Mouse (Mus musculus) left cerebral cortex, postnatal 10 days (tissue): ENCODE measurements around the gene Usp19. TPM values are rescaled to one million over a fixed set of nuclear protein-coding genes. Genes with fewer than 3 reads are reported as not detected.

Experiments used
- DNase-seq, 2 experiments: peaks; one replicate each; pipeline ENCODE4 v3.0.0; 2021 to 2022; ENCODE audit warnings: low spot score in 2 of 2, mixed read lengths in 1 of 2; ENCODE audit errors: extremely low spot score in 1 of 2
- intact Hi-C: fragments of 180-260 bp; cut with DNase I; formaldehyde crosslinking; loops from one replicate; pipeline ENCODE4 v1.15.1; 2025
- total RNA-seq, 2 experiments: library from RNA; stranded (reverse); gene quantifications; 2 replicates each; pipeline ENCODE4 v1.2.3; 2021

Gene Usp19
- total RNA-seq, 2 experiments from 2014 or later = 104 to 114 TPM

DNA sequence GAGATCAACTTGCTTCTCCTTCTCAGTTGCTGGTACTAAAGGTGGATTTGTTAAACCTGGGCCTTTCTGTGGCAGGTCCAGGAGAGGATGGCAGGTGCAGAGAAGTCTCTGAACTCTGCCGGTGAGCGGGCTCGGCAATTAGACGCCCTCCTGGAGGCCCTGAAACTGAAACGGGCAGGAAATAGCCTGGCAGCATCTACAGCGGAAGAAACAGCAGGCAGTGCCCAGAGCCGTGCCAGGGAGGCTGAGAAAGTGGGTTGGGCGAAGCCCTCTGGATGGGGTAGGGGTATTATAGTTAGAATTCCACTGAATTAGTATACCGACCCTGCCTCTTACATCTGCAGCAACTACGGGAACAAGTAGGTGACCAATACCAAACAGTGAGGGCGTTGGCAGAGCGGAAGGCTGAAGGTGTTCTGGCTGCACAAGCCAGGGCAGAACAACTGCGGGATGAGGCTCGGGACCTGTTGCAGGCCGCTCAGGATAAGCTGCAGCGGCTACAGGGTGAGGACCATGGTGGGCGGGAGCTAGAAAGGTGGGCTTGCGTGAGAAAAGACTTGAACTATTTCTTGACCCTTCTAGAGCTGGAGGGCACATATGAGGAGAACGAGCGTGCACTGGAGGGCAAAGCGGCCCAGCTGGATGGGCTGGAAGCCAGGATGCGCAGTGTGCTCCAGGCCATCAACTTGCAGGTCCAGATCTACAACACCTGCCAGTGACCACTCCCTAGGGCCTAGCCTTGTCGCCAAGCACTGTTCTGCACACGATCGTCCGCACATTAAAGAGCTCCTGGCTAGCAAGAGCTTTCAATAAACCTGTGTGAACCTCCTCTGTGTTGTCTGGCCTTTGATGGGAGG lies 472 bp upstream of the Usp19 start:
- intact Hi-C loops = no loop called here
- peak in 1 of 2 experiments; percentile 32 for DNase-seq

DNA sequence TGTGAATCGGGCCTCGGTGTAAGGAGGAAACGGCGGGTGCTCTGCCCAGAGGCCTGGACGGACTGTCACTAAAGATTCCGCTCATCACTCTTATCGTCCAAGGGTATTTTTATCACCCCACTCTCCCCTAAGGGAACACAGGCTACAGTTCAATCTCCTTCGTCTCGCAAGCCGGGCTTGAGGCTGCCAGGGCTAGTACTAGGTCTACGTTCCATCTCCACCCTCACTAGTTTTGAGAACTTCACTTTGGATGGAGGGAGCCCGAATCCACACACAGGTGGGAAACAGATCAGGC lies 831 bp downstream of the Usp19 start:
- no peak for DNase-seq
- intact Hi-C loops = no loop called here

DNA sequence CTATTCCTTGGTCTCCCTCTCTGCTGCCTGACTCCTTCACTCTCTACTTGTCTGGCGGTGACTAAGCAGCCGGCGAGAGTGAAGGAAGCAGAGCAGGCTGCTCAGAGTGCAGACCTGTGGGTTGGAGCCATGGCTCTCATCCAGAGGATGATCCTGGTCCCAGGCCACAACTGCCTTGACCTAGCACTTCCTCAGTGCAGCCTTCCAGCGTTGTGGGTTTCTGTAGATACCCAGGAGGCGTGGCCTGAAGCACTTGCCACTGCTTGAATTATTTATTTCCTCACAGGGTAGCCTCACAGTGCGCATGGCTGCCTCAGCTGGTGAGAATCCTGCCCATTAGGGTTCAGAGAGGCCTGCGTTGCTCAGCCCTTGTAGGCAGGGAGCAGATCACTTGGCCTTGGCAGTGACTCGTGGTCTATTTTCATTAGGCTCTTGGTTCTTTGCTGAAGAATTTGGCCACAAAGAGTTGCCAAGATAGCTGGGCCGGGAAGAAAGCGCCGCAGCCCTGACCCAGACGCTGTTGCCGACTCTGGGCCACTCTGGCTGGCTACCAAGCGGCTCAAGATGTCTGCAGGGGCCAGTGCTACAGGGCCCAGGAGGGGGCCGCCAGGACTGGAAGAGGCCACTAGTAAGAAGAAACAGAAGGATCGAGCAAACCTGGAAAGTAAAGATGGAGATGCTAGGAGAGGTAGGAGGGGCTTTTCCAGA lies 1.8 kb downstream of the Usp19 start:
- intact Hi-C loops = no loop called here
- peak in 1 of 2 experiments; percentile 51 for DNase-seq

DNA sequence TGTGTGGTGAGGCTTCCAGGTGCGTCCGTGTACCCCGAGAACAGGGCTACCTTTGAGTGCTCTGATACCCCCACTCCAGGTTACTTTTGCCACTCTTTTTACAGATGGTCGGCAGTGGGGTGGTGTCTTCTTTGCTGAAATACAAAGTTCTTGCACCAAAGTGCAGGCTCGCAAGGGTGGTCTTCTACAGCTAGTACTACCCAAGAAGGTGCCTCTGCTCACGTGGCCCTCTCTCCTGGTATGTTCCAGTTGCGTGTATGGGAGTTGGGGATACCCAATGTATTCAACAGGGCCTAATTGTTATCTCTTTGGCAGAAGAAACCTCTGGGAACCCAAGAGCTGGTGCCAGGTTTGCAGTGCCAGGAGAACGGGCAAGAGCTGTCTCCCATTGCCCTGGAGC lies 2.8 kb downstream of the Usp19 start:
- intact Hi-C loops = no loop called here

DNA sequence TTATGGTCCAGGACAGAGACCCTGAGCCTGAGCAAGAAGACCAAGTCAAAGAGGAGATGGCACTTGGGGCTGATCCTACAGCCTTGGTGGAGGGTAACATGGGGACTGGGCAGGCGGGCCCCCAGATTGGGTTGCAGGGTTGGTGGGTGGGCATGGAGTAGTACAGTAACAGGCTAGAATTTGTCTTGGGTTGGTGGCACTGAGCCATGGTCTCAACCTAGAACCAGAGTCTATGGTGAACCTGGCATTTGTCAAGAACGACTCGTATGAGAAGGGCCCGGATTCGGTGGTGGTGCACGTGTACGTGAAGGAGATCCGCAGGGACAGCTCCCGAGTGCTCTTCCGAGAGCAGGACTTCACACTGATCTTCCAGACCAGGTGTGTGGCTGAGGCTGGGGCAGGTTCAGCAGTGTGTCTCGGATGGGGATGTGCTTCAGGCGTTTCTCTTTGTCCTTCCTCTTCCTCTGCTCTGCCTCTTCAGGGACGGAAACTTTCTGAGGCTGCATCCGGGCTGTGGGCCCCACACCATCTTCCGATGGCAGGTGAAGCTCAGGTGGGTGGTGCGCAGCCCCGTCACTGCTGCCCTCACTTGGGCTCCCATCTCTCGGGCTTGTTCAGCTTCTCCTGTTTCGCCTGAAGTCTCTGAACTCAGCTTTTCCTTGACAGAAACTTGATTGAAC lies 3.9 kb downstream of the Usp19 start:
- intact Hi-C loops = no loop called here
- DNase-seq = no peak

More for the DNA sequence above, 2.8 kb downstream of the Usp19 start:
- no peak for DNase-seq

DNA sequence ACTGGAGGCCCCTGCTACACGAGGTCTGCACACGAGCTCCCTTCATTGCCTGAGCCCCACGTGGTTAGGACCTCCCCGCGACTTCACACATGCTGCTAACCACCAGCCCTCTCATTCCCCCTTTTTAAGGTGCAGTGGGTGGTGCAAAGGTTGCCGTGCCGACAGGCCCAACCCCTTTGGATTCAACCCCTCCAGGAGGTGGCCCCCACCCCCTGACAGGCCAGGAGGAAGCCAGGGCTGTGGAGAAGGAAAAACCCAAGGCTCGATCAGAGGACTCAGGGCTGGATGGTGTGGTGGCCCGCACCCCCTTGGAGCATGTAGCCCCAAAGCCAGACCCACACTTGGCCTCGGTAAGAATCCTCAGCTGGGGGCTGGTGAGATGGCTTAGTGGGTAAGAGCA lies 4.5 kb downstream of the Usp19 start:
- intact Hi-C loops = no loop called here
- no peak for DNase-seq

DNA sequence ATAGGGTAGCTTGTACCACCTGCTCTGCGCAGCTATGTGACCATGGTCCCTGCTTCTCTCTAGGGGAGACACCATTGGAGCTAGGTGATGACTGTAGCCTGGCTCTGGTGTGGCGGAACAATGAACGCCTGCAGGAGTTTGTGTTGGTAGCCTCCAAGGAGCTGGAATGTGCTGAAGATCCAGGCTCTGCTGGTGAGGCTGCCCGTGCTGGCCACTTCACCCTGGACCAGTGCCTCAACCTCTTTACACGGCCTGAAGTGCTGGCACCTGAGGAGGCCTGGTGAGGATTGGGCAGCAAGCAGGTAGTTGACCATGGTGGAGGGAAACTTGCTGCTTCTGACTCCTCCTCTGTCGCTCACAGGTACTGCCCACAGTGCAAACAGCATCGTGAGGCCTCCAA lies 8.8 kb downstream of the Usp19 start:
- intact Hi-C loops = no loop called here

DNA sequence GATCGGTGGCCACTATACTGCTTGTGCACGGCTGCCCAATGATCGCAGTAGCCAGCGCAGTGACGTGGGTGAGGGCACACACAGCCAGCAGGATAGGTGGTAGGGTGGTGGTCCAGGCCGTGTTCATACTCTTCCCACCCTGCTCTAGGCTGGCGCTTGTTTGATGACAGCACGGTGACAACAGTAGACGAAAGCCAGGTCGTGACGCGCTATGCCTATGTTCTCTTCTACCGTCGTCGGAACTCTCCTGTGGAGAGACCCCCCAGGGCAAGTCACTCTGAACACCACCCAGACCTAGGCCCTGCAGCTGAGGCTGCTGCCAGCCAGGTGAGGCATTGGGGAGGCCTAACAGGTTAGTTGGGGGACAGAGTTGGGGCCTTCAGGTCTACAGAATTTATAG lies 9.5 kb downstream of the Usp19 start:
- intact Hi-C loops = no loop called here
- DNase-seq = peak in 1 of 2 experiments; percentile 20

More for the DNA sequence above, 8.8 kb downstream of the Usp19 start:
- DNase-seq = no peak

DNA sequence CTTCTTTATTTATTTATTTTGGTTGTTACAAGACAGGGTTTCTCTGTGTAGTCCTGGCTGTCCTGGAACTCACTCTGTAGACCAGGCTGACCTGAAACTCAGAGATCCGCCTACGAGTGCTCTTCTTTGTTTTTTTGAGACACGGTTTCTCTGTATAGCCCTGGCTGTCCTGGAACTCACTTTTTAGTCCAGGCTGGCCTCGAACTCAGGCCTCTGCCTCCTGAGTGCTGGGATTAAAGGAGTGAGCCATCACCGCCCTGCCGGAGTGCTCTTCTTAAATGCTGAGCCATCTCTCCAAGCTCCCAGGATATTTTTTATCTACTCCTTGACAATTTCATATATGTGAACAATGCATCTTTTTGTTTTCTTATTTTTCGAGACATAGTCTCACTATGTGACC lies 16.5 kb downstream of the Usp19 start:
- intact Hi-C loops = no loop called here
- DNase-seq = no peak

DNA sequence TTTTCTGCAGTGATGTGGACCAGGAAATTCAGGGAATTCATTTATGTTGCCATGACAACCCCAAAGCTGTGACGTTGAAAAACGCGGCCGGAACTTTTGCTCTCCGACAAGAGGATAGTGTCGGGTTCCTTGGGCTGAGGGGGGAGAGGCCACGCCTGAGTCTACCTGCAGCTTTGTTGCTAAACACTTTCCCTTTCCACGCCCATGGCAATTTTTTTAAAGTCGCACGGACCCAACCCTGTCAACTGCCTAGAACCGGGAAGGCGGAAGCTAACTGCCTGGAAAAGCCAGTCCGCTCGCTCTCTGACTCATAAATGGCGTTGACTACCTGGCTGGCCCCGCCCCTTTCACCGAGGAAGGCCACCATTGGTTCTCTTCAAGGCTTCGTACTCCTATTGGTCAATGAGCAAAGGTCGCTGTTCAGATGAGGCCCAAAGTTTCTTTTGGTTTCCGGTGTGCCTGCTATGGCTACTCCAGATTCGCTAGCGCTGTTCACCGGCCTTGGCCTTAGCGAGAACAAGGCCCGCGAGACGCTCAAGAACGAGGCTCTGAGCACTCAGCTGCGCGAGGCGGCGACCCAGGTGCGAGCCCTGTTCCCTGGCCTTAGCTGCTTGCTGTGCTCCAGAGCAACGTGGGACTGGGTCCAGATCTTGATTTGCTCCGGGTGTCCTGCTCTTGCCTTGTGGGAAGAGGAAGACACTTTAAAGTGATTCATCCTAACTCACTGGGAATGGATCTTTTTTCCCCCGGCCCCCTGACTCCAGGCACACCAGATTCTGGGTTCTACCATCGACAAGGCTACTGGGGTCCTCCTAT lies 17.4 kb downstream of the Usp19 start, which contains the start of gene Qars:
TSS of gene Qars (plus strand) at position 88 of the 816 bp plus-strand sequence.
- peak; percentile 94 to 96 for DNase-seq
- intact Hi-C loops = no loop called here

DNA sequence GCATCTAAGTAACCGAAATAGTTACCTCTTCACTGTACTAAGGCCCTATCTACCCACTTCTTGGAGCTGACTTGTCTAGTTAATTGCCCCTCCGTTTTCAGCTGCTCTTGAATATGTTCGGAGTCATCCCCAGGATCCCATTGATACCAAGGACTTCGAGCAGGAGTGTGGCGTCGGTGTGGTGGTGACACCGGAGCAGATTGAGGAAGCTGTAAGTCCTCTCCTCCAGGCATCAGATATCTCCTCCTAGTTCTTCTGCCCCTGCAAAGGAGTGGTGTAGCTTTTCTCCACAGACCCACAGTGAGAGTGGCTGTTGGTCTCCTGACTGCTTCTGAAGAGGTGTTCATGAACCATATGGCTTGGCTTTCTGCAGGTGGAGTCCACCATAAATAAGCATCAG lies 18.4 kb downstream of the Usp19 start:
- intact Hi-C loops = no loop called here
- DNase-seq = no peak

DNA sequence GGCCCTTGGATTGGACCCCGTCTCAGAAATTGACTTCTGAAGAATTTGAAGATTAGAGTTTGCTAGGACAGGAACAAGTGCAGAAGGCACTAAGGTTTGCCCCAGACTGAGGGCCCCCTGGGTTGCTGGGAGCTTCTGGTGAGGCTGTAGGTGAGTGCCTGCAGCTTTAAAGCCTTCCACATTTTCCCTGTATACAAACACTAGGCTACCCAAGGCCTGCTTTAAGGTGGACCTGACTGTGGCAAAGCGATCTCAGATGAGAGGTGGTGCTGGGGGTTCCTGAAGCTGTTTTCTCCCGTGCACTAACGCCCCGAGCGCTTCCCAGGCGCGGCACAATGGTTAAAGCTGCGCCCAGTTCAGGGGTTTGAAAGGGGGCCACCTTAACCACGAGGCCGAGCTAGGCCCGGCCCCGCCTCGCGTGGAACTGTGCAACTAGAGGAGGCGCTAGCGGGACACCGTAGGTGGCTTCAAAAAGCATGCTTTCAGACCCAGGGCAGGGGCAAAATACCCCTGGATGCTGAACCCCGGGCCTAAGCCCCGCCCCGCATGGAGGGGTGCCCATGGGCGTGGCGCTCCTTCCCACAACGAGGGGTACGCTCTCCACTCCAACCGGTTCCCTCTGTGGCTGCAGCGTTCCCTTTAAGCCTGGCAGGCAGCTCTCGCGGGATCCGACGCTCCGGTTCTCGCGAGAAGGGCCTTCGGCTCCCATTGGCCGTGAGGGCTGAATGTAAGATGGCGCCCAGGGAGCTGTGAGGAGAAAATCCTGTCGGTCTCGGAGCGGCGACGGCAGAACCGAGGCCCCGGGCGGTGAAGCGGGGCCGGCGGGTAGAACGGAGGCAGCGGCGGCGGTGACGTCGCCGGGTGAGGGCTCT lies 26.2 kb downstream of the Usp19 start, which contains the start of gene Qrich1:
TSS of gene Qrich1 (plus strand) at position 427 of the 872 bp plus-strand sequence.
- peak; percentile 94 to 96 for DNase-seq
- intact Hi-C loops = loop anchor here (5.0 kb wide), 1 partner anchor 41 kb away; no protein-coding TSS in a partner anchor

DNA sequence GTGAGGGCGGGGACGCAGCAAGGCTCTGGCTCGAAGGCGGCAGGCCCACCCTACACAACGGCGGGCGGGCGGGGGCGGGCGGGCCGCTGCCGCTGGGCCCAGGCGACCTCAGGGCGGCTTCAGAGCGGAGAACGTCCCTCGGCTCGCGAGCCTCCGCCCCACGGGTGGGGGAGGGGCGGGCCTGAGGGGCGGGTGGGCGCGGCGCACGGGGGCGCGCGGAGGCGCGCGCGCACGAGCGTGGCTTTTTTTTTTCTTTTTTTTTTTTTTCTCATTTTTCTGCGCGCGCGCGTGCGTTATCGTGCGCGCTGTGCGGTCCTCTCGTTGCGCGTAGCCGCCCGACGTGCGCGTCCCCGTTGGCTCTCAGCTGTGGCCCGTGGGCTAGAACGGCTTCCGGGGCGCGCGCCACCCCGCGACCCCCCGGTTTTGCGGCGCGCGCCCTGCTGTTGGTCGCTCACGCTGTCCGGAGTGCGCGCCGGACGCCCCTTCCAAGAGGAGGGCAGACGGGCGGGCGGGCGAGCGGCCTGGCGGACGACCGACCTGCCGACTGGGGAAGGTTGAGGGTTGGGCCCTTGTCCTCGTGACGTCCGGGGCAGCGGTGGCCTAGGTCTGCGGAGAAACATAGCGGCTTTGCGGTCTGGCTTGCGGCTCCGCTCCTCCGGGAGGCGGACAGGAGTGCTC lies 27.0 kb downstream of the Usp19 start:
- peak; percentile 80 to 94 for DNase-seq
- intact Hi-C loops = loop anchor here (5.0 kb wide), 1 partner anchor 40 kb away; no protein-coding TSS in a partner anchor

DNA sequence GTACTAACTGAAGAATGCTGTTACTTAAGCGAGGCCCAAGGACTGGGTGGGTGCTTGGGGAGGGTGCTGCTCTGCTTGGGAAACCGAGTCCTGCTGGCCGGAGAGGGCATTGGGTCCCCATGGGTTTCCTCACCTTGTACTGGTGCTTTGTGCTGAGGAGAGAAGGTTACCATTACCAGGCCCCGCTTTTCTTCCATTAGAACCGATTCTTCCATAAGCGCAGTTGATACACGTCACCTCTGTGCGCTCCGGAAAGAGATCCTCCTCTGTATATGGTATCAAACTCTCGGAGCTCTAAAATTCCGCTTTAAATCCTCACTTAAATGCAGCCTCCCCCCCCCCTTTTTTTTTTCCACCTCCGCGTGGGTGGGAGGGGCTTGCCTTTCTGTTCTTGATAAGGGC lies 27.5 kb downstream of the Usp19 start:
- intact Hi-C loops = loop anchor here (5.0 kb wide), 1 partner anchor 39 kb away; no protein-coding TSS in a partner anchor
- DNase-seq = peak; percentile 26 to 41

DNA sequence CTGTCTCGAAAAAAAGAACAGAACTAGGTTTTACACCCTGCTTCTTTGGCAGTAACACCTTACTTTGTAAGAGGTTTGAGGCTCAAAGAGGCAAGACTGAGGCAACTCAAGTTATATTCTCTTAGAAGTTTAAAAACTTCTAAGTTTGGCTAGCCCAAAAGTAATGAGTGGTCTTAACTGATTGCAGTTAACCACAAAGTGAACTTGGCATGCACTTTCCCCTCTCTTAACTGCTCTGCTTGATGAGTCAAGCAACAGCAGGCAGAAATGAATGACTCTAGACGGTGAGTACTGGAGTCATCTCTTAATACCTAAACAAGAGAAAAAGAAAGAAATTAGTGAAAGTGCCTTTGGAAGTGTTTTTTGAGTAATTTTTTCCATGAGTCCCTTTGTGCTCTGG lies 31.2 kb downstream of the Usp19 start:
- DNase-seq = no peak
- intact Hi-C loops = no loop called here

DNA sequence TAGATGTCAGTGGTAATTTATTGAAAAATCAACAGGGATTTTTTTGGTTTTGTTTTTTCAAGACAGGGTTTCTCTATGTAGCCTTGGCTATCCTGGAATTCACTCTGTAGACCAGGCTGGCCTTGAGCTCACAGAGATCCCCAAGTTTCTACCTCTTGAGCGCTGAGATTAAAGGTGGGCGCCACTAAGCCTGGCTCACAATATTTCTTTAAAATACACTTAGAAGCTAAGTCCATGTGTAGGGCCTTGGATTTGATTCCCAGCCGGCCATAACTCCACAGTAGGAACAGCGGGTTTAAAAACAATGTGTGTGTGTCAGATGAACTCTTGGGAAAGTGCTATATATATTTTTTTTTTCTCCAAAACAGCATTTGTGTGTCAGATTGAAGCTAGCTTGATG lies 32.9 kb downstream of the Usp19 start:
- intact Hi-C loops = no loop called here

DNA sequence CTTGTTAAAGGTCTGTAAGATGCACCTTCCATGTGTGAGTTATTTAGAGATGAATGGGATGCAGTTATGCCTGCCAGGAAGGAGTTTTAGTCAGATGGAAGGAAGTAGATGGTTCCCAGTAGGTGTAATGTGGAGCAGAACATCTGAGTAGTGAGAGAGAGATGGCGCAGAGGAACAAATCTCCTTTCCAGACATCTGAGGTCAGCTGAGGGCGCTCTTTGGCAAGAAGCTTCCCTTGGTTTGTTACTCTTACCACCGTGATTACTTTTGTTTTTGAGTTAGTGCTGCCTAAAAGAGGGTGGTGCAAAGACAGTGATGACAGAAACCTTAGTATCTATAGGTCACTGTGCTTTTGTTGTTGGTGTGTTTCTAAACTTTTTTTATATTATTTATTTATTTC lies 35.0 kb downstream of the Usp19 start:
- DNase-seq = no peak
- intact Hi-C loops = no loop called here

More for the DNA sequence above, 32.9 kb downstream of the Usp19 start:
- no peak for DNase-seq
